Mouse (Mus musculus): ENCODE results near the gene Csrnp1. TPM values are rescaled to one million over a fixed set of nuclear protein-coding genes. Genes with fewer than 3 reads are reported as not detected.
"Not testable (repeated sequence)": the region's sequence is repeated elsewhere in the genome, so short reads cannot be mapped to it uniquely, and the experiment has no call there.

Csrnp1 gene
- polyA plus RNA-seq, 1 experiment from 2014 or later, result 2.2 TPM

GRCm38 (mm10) chr9:120013251-120013820, 28.9 kb upstream of the Csrnp1 start:
- H3K4me2 ChIP-seq, result no peak overlapping the region
- no peak for ATAC-seq (ENCODE audit: low FRiP score)
- no peak overlapping the region for H3K4me3 ChIP-seq (replicated peaks)
- H3K27ac ChIP-seq, result no peak overlapping the region
- no peak overlapping the region for H3K9ac ChIP-seq
- peaks cover 16% of the 10 kb centered on the region for H3K4me1 ChIP-seq
- WGBS, result 74% methylated on average over 11 of the region's 11 CpGs
- H3K27me3 ChIP-seq, result peaks cover 23% of the 10 kb centered on the region; the same call in 1 of the 2 replicates
- no peaks in the 10 kb centered on the region for H3K36me3 ChIP-seq (replicated peaks)
- no peaks in the 10 kb centered on the region for H3K9me3 ChIP-seq

DNA sequence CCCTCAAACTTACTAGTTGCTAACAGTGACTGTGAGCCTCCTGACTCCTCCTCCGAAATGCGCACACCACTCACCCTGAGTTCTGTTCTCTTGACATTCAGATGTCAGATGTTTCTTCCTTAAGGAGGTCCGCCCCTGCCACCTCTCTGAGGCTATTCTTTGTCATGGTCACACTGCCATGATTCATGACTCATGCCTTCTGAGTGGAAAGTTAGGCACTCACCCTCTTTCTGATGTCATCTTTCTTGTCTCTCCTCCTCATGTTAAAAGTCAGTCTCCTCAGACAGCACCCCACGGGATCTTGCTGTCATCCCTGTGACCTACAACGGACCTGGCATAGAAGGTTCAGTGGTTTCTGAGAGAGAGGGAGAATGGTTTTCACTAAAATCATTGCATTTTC, 28.3 kb upstream of the Csrnp1 start:
- Histone ChIP-seq H3K36me3 (replicated peaks) (no peaks in the 10 kb centered on the region), H3K9ac (no peak overlapping the region), H3K4me1 (peaks cover 16% of the 10 kb centered on the region), H3K9me3 (no peaks in the 10 kb centered on the region), H3K27me3 (peaks cover 23% of the 10 kb centered on the region; the same call in 1 of the 2 replicates), H3K4me3 (replicated peaks) (no peak overlapping the region), H3K27ac (no peak overlapping the region), H3K4me2 (no peak overlapping the region)
- ATAC-seq (ENCODE audit: low FRiP score), result no peak
- 89% methylated on average over 5 of the region's 5 CpGs for WGBS

- not testable (repeated sequence) for ATAC-seq (ENCODE audit: low FRiP score); H3K36me3 ChIP-seq (replicated peaks); H3K9ac ChIP-seq
These were observed 27.7 kb upstream of the Csrnp1 start for GRCm38 (mm10) chr9:120012161-120012560.

GRCm38 (mm10) chr9:120011533-120011932, 27.1 kb upstream of the Csrnp1 start:
- peak overlapping the region; percentile 83 for H3K4me2 ChIP-seq
- peaks cover 16% of the 10 kb centered on the region for H3K4me1 ChIP-seq
- H3K9ac ChIP-seq, result peak overlapping the region; percentile 44
- peak overlapping the region; percentile 50 for H3K4me3 ChIP-seq (replicated peaks)
- ATAC-seq (ENCODE audit: low FRiP score), result peak; percentile 67
- H3K27ac ChIP-seq, result peak overlapping the region; percentile 75
- H3K36me3 ChIP-seq (replicated peaks), result no peaks in the 10 kb centered on the region
- H3K9me3 ChIP-seq, result no peaks in the 10 kb centered on the region
- H3K27me3 ChIP-seq, result peaks cover 23% of the 10 kb centered on the region; the same call in 1 of the 2 replicates
- under 1% methylated on average over 10 of the region's 10 CpGs for WGBS

More at GRCm38 (mm10) chr9:120012161-120012560, 27.7 kb upstream of the Csrnp1 start:
- Histone ChIP-seq H3K27me3 (peaks cover 23% of the 10 kb centered on the region; the same call in 1 of the 2 replicates), H3K4me1 (peaks cover 16% of the 10 kb centered on the region)
- H3K4me3 ChIP-seq (replicated peaks); H3K4me2 ChIP-seq; H3K9me3 ChIP-seq; H3K27ac ChIP-seq: not testable (repeated sequence)
- 79% methylated on average over 6 of the region's 6 CpGs for WGBS

DNA sequence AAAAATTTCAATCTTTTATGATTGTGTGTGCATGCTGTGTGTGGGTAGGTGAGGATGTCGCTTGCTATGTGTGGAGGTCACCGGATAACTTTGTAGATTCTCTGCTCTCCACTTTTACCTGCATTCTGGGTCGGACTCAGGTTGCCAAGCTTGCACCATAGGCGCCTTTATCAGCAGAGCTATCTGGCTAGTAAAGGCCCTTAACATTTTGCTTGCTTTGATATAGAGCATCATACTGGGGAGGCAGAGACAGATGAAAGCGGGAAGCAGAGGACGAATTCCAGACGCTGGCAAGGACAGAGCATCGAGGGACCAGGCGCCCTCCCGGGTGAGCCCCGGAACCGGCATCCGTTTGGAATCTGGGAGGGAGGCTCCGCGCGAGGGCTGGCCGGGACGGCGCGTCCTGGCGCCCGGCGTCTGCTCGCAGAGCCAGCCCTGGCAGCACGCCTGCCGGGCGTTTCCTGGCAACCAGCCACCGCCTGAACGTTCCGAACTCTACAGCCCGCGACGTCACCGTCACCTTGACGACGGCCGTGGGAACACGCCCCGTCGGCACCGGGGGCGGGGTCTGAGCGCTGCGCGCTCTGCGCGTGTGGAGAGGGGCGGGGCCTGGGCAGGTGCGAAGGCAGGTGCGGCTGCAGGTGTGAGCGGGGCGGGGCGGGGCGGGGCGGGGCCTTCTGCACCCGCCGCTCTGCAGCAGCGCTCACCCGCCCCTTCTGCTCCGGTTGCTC, 26.5 kb upstream of the Csrnp1 start:
- H3K27me3 ChIP-seq, result peaks cover 23% of the 10 kb centered on the region; the same call in 1 of the 2 replicates
- no peaks in the 10 kb centered on the region for H3K9me3 ChIP-seq
- peaks cover 16% of the 10 kb centered on the region for H3K4me1 ChIP-seq
- peak; percentile 96 for ATAC-seq (ENCODE audit: low FRiP score)
- H3K36me3 ChIP-seq (replicated peaks), result no peaks in the 10 kb centered on the region
- H3K4me3 ChIP-seq (replicated peaks), result peak overlapping the region; percentile 50
- peak overlapping the region; percentile 83 for H3K27ac ChIP-seq
- peak overlapping the region; percentile 83 for H3K4me2 ChIP-seq
- 4% methylated on average over 34 of the region's 60 CpGs for WGBS
- peak overlapping the region; percentile 44 for H3K9ac ChIP-seq

- WGBS, result 92% methylated on average over 3 of the region's 3 CpGs
- H3K4me1 ChIP-seq, result peaks cover 16% of the 10 kb centered on the region
- H3K9me3 ChIP-seq, result no peaks in the 10 kb centered on the region
- no peak overlapping the region for H3K4me3 ChIP-seq (replicated peaks)
- no peaks in the 10 kb centered on the region for H3K36me3 ChIP-seq (replicated peaks)
- H3K9ac ChIP-seq, result no peak overlapping the region
- H3K27ac ChIP-seq, result no peak overlapping the region
- H3K27me3 ChIP-seq, result peaks cover 18% of the 10 kb centered on the region; the same call in 1 of the 2 replicates
- no peak overlapping the region for H3K4me2 ChIP-seq
- no peak for ATAC-seq (ENCODE audit: low FRiP score)
These were observed 25.4 kb upstream of the Csrnp1 start for GRCm38 (mm10) chr9:120009871-120010270.

- 82% methylated on average over 7 of the region's 7 CpGs for WGBS
These were observed 24.9 kb upstream of the Csrnp1 start for GRCm38 (mm10) chr9:120009226-120009841.

GRCm38 (mm10) chr9:120007833-120008232, 23.4 kb upstream of the Csrnp1 start:
- WGBS, result 84% methylated on average over 1 of the region's 1 CpGs

More at GRCm38 (mm10) chr9:120009226-120009841, 24.9 kb upstream of the Csrnp1 start:
- H3K27ac ChIP-seq, result no peak overlapping the region
- no peak overlapping the region for H3K4me3 ChIP-seq (replicated peaks)
- no peak overlapping the region for H3K9ac ChIP-seq
- H3K36me3 ChIP-seq (replicated peaks), result no peaks in the 10 kb centered on the region
- peaks cover 17% of the 10 kb centered on the region for H3K4me1 ChIP-seq
- H3K27me3 ChIP-seq, result peaks cover 18% of the 10 kb centered on the region; the same call in 1 of the 2 replicates
- ATAC-seq (ENCODE audit: low FRiP score), result no peak
- no peak overlapping the region for H3K4me2 ChIP-seq
- H3K9me3 ChIP-seq, result no peaks in the 10 kb centered on the region

DNA sequence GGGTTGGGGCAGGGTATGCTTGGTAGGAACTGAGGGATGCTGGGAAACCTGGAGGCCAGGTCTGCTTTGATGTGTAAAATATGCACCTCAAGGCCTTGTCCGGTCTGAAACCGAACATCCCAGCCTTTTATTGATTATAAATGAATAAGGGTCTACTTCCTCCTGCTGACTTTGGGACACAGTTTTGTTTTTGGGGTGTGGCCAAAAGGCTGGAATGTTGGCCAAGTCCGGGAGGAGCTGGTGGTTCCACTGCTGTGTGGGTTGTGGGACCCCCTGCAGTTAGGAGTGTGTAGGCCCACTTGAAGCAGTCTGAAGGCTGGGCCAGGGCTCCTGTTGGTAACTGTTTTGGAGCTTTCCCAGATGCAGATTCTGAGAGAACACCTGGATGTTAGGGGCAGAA, 21.5 kb upstream of the Csrnp1 start:
- H3K27me3 ChIP-seq, result 0 out of 2 replicates have a peak, but pooled peaks cover 4% of the 10 kb centered on the region
- H3K9ac ChIP-seq, result no peak overlapping the region
- 77% methylated on average over 3 of the region's 3 CpGs for WGBS
- H3K9me3 ChIP-seq, result no peaks in the 10 kb centered on the region
- H3K4me2 ChIP-seq, result no peak overlapping the region
- no peaks in the 10 kb centered on the region for H3K36me3 ChIP-seq (replicated peaks)
- no peak overlapping the region for H3K27ac ChIP-seq
- no peak overlapping the region for H3K4me3 ChIP-seq (replicated peaks)
- ATAC-seq (ENCODE audit: low FRiP score), result no peak
- peaks cover 26% of the 10 kb centered on the region for H3K4me1 ChIP-seq

More at GRCm38 (mm10) chr9:120007833-120008232, 23.4 kb upstream of the Csrnp1 start:
- Histone ChIP-seq H3K4me3 (replicated peaks) (no peak overlapping the region), H3K9ac (no peak overlapping the region), H3K36me3 (replicated peaks) (no peaks in the 10 kb centered on the region), H3K9me3 (no peaks in the 10 kb centered on the region), H3K4me1 (peaks cover 22% of the 10 kb centered on the region), H3K27ac (no peak overlapping the region), H3K4me2 (no peak overlapping the region), H3K27me3 (peaks cover 10% of the 10 kb centered on the region; the same call in 1 of the 2 replicates)
- no peak for ATAC-seq (ENCODE audit: low FRiP score)

GRCm38 (mm10) chr9:120002893-120003292, 18.4 kb upstream of the Csrnp1 start:
- no peaks in the 10 kb centered on the region for H3K36me3 ChIP-seq (replicated peaks)
- no peak overlapping the region for H3K9ac ChIP-seq
- no peaks in the 10 kb centered on the region for H3K27me3 ChIP-seq
- no peak for ATAC-seq (ENCODE audit: low FRiP score)
- H3K9me3 ChIP-seq, result no peaks in the 10 kb centered on the region
- 78% methylated on average over 5 of the region's 5 CpGs for WGBS
- H3K4me2 ChIP-seq, result no peak overlapping the region
- H3K4me1 ChIP-seq, result peaks cover 17% of the 10 kb centered on the region
- H3K27ac ChIP-seq, result no peak overlapping the region
- no peak overlapping the region for H3K4me3 ChIP-seq (replicated peaks)

GRCm38 (mm10) chr9:120001945-120002725, 17.7 kb upstream of the Csrnp1 start:
- H3K4me3 ChIP-seq (replicated peaks), result peak overlapping the region; percentile 35
- H3K27me3 ChIP-seq, result no peaks in the 10 kb centered on the region
- H3K4me1 ChIP-seq, result peaks cover 17% of the 10 kb centered on the region
- peak overlapping the region; percentile 59 for H3K4me2 ChIP-seq
- H3K9ac ChIP-seq, result peak overlapping the region; percentile 48; the same call in 1 of the 2 replicates
- peak; percentile 86 for ATAC-seq (ENCODE audit: low FRiP score)
- H3K27ac ChIP-seq, result no peak overlapping the region
- no peaks in the 10 kb centered on the region for H3K36me3 ChIP-seq (replicated peaks)
- H3K9me3 ChIP-seq, result no peaks in the 10 kb centered on the region
- WGBS, result 11% methylated on average over 31 of the region's 31 CpGs

GRCm38 (mm10) chr9:120000761-120001160, 16.3 kb upstream of the Csrnp1 start:
- no peaks in the 10 kb centered on the region for H3K9me3 ChIP-seq
- H3K4me2 ChIP-seq, result no peak overlapping the region
- H3K27ac ChIP-seq, result no peak overlapping the region
- 85% methylated on average over 5 of the region's 5 CpGs for WGBS
- H3K4me1 ChIP-seq, result peaks cover 17% of the 10 kb centered on the region
- H3K4me3 ChIP-seq (replicated peaks), result no peak overlapping the region
- H3K9ac ChIP-seq, result no peak overlapping the region
- no peaks in the 10 kb centered on the region for H3K36me3 ChIP-seq (replicated peaks)
- ATAC-seq (ENCODE audit: low FRiP score), result no peak
- no peaks in the 10 kb centered on the region for H3K27me3 ChIP-seq

Measured in forebrain, embryonic 12.5 days (tissue).